Mouse (Mus musculus) liver, embryonic 14.5 days (tissue): ENCODE measurements at regions not wholly inside any gene's neighbourhood (a gene's known extent, or its start where the extent isn't known, plus 50 kb on each side); places are given as distances from the start of the nearest gene placed in this dataset.
A peak's percentile ranks its signal among the peaks of the same experiment; 100 is the strongest.

Experiments used
- ATAC-seq: fragments of 200-750 bp; cut with Nextera tagmentation; 2 replicates; pipeline ENCODE4 v1.8.0; 2017; ENCODE audit warnings: moderate number of reproducible peaks, mild to moderate bottlenecking, moderate library complexity; ENCODE audit not compliant: insufficient read depth
- DNase-seq, 3 experiments: peaks; one replicate each; pipeline ENCODE4 v3.0.0-alpha.2; 2012 to 2013; ENCODE audit warnings: low read depth in 3 of 3, low spot score in 3 of 3
- H3K27ac ChIP-seq: fragments of 300-500 bp; sonication (generic); 2 replicates; pipeline ENCODE4 v1.5.1; 2014; ENCODE audit warnings: moderate library complexity, mild to moderate bottlenecking, control low read depth, inconsistent platforms
- H3K27me3 ChIP-seq: fragments of 300-500 bp; sonication (generic); 2 replicates; pipeline ENCODE4 v1.6.1; 2014; ENCODE audit warnings: mild to moderate bottlenecking, low read length, moderate library complexity; ENCODE audit not compliant: control insufficient read depth, insufficient read depth
- H3K36me3 ChIP-seq: fragments of 300-500 bp; sonication (generic); replicated peaks from 2 replicates; pipeline ENCODE4 v1.6.1; 2014; ENCODE audit warnings: low read depth; ENCODE audit not compliant: control insufficient read depth, insufficient read depth
- H3K4me1 ChIP-seq, 2 experiments: fragments of 200-500 bp in 1 of 2; fragments of 300-500 bp in 1 of 2; sonication (generic) in 1 of 2; replicated peaks; 2 replicates each; pipeline ENCODE4 v1.6.1; 2012 to 2014; ENCODE audit warnings: antibody characterized with exemption in 1 of 2, inconsistent platforms in 1 of 2, low read length in 1 of 2; ENCODE audit not compliant: control insufficient read depth in 2 of 2, insufficient read depth in 2 of 2
- H3K4me2 ChIP-seq: fragments of 300-500 bp; sonication (generic); 2 replicates; pipeline ENCODE4 v1.6.1; 2014; ENCODE audit warnings: low read depth, mild to moderate bottlenecking, control low read depth, moderate library complexity
- H3K4me3 ChIP-seq, 2 experiments: fragments of 200-500 bp in 1 of 2; fragments of 300-500 bp in 1 of 2; sonication (generic) in 1 of 2; 2 replicates each; pipeline ENCODE4 v1.5.1; 2012 to 2014; ENCODE audit warnings: low read depth in 2 of 2, low read length in 2 of 2, mild to moderate bottlenecking in 2 of 2, control low read depth in 1 of 2, inconsistent platforms in 1 of 2, moderate library complexity in 1 of 2; ENCODE audit not compliant: insufficient read depth in 1 of 2
- H3K9ac ChIP-seq: fragments of 300-500 bp; sonication (generic); replicated peaks from 2 replicates; pipeline ENCODE4 v1.6.1; 2014; ENCODE audit warnings: mild to moderate bottlenecking, control low read depth, moderate library complexity
- H3K9me3 ChIP-seq: fragments of 300-500 bp; sonication (generic); 2 replicates; pipeline ENCODE4 v1.6.1; 2016; ENCODE audit warnings: low read length, mixed read lengths; ENCODE audit not compliant: control insufficient read depth
- CTCF ChIP-seq: IDR thresholded peaks from 2 replicates; pipeline ENCODE4 v1.5.1; 2016; ENCODE audit warnings: antibody characterized with exemption, low read depth, control low read depth
- EP300 ChIP-seq: IDR thresholded peaks from 2 replicates; pipeline ENCODE4 v1.6.1; 2016; ENCODE audit warnings: antibody characterized with exemption, low read depth
- WGBS: fragments of 180-500 bp; shearing (Covaris S2); extraction: QIAGEN DNeasy Blood & Tissue Kit; methylation state at CpG from one replicate; pipeline ENCODE4 v1.1.7; 2014; ENCODE audit not compliant: insufficient replicate concordance; 5-methylcytosine and 5-hydroxymethylcytosine counted together

GRCm38 (mm10) chr16:76532142-76532927 is 158.7 kb upstream of the Nrip1 start:
- ATAC-seq (no peak), DNase-seq (peak in 1 of 3 experiments; percentile 10)
- no peak overlapping the region for H3K9ac ChIP-seq
- H3K36me3 ChIP-seq: no peaks in the 10 kb centered on the region
- no peak overlapping the region for H3K27ac ChIP-seq
- H3K4me2 ChIP-seq: no peak overlapping the region
- 23% methylated on average over 19 of the region's 19 CpGs for WGBS
- H3K4me3 ChIP-seq: no peak overlapping the region
- TF ChIP-seq EP300 (no peak), CTCF (no peak)
- no peaks in the 10 kb centered on the region for H3K27me3 ChIP-seq
- H3K9me3 ChIP-seq: no peaks in the 10 kb centered on the region
- H3K4me1 ChIP-seq: peaks cover 3 to 4% of the 10 kb centered on the region in 2 experiments; a peak in 3 of 4 replicates

- TF ChIP-seq EP300 (no peak), CTCF (no peak)
- Histone ChIP-seq H3K27ac (no peak overlapping the region), H3K4me1 (peaks cover 3 to 4% of the 10 kb centered on the region in 2 experiments; a peak in 3 of 4 replicates), H3K4me3 (no peak overlapping the region), H3K4me2 (no peak overlapping the region), H3K9ac (no peak overlapping the region), H3K9me3 (no peaks in the 10 kb centered on the region), H3K27me3 (no peaks in the 10 kb centered on the region), H3K36me3 (no peaks in the 10 kb centered on the region)
- DNase-seq: no peak
- ATAC-seq: no peak
- 75% methylated on average over 3 of the region's 3 CpGs for WGBS
Observed at GRCm38 (mm10) chr16:76530886-76531285, 157.3 kb upstream of the Nrip1 start.

GRCm38 (mm10) chr16:76529613-76530012 is 156.0 kb upstream of the Nrip1 start:
- H3K9ac ChIP-seq: no peak overlapping the region
- 76% methylated on average over 4 of the region's 4 CpGs for WGBS
- DNase-seq: no peak
- H3K36me3 ChIP-seq: no peaks in the 10 kb centered on the region
- ATAC-seq: no peak
- H3K4me3 ChIP-seq: no peak overlapping the region
- H3K27me3 ChIP-seq: no peaks in the 10 kb centered on the region
- H3K9me3 ChIP-seq: no peaks in the 10 kb centered on the region
- TF ChIP-seq CTCF (no peak), EP300 (no peak)
- no peak overlapping the region for H3K27ac ChIP-seq
- H3K4me2 ChIP-seq: no peak overlapping the region
- peaks cover 3 to 4% of the 10 kb centered on the region in 2 experiments; a peak in 3 of 4 replicates for H3K4me1 ChIP-seq

- WGBS: 44% methylated on average over 6 of the region's 6 CpGs
- Histone ChIP-seq H3K4me2 (no peak overlapping the region), H3K27ac (no peak overlapping the region), H3K27me3 (no peaks in the 10 kb centered on the region), H3K9ac (no peak overlapping the region), H3K9me3 (no peaks in the 10 kb centered on the region), H3K4me1 (peaks cover 0 to 1% of the 10 kb centered on the region in 2 experiments; a peak in 2 of 4 replicates), H3K36me3 (no peaks in the 10 kb centered on the region), H3K4me3 (no peak overlapping the region)
- ATAC-seq: no peak
- no peak for DNase-seq
- no peak for TF ChIP-seq EP300
- no peak for TF ChIP-seq CTCF
Observed at GRCm38 (mm10) chr16:76527106-76527949, 153.7 kb upstream of the Nrip1 start.

- no peaks in the 10 kb centered on the region for H3K36me3 ChIP-seq
- H3K27me3 ChIP-seq: no peaks in the 10 kb centered on the region
- H3K27ac ChIP-seq: no peak overlapping the region
- H3K4me1 ChIP-seq: no peaks in the 10 kb centered on the region
- H3K4me2 ChIP-seq: no peak overlapping the region
- H3K9ac ChIP-seq: no peak overlapping the region
- no peak overlapping the region for H3K4me3 ChIP-seq
- no peak for TF ChIP-seq CTCF
- TF ChIP-seq EP300: no peak
- ATAC-seq: no peak
- no peaks in the 10 kb centered on the region for H3K9me3 ChIP-seq
- no peak for DNase-seq
- WGBS: 69% methylated on average over 5 of the region's 5 CpGs
Observed at GRCm38 (mm10) chr16:76525563-76525962, 151.9 kb upstream of the Nrip1 start.
